Mouse (Mus musculus) intestine, embryonic 14.5 days (tissue): ENCODE results near the gene Rnf141. TPM values are rescaled to one million over a fixed set of nuclear protein-coding genes. Genes with fewer than 3 reads are reported as not detected.
A peak's percentile ranks its signal among the peaks of the same experiment; 100 is the strongest.

ENCODE experiments used
- ATAC-seq: fragments of 200-750 bp; cut with Nextera tagmentation; replicated peaks from 2 replicates; pipeline ENCODE4 v1.8.0; 2017; ENCODE audit warnings: low read depth, moderate number of reproducible peaks, moderate TSS enrichment, moderate library complexity; ENCODE audit not compliant: low FRiP score, low TSS enrichment
- DNase-seq: peaks from one replicate; pipeline ENCODE4 v3.0.0-alpha.2; 2018; ENCODE audit warnings: low spot score
- H3K27ac ChIP-seq: fragments of 300-500 bp; sonication (generic); 2 replicates; pipeline ENCODE4 v1.5.1; 2014; ENCODE audit warnings: low read depth, mild to moderate bottlenecking, control low read depth
- H3K27me3 ChIP-seq: fragments of 300-500 bp; sonication (generic); replicated peaks from 2 replicates; pipeline ENCODE4 v1.6.1; 2014; ENCODE audit warnings: low read length, control low read depth; ENCODE audit not compliant: control insufficient read depth, insufficient read depth
- H3K36me3 ChIP-seq: fragments of 300-500 bp; sonication (generic); 2 replicates; pipeline ENCODE4 v1.6.1; 2014; ENCODE audit warnings: low read length, control low read depth; ENCODE audit not compliant: control insufficient read depth, insufficient read depth
- H3K4me1 ChIP-seq: fragments of 300-500 bp; sonication (generic); replicated peaks from 2 replicates; pipeline ENCODE4 v1.6.1; 2014; ENCODE audit warnings: low read length, control low read depth, mixed read lengths; ENCODE audit not compliant: control insufficient read depth, insufficient read depth
- H3K4me2 ChIP-seq: fragments of 300-500 bp; sonication (generic); 2 replicates; pipeline ENCODE4 v1.6.1; 2014; ENCODE audit warnings: low read length
- H3K4me3 ChIP-seq: fragments of 300-500 bp; sonication (generic); 2 replicates; pipeline ENCODE4 v1.5.1; 2014; ENCODE audit warnings: low read depth, low read length, control low read depth, mixed read lengths
- H3K9ac ChIP-seq: fragments of 300-500 bp; sonication (generic); 2 replicates; pipeline ENCODE4 v1.6.1; 2014; ENCODE audit warnings: mild to moderate bottlenecking, low read length
- H3K9me3 ChIP-seq: fragments of 300-500 bp; sonication (generic); 2 replicates; pipeline ENCODE4 v1.6.1; 2016; ENCODE audit warnings: low read length, control low read depth; ENCODE audit not compliant: control insufficient read depth
- WGBS: fragments of 180-500 bp; shearing (Covaris S2); extraction: QIAGEN DNeasy Blood & Tissue Kit; methylation state at CpG from one replicate; pipeline ENCODE4 v1.1.7; 2014; 5-methylcytosine and 5-hydroxymethylcytosine counted together
- polyA plus RNA-seq: library from polyadenylated mRNA; unstranded; fragments of >200 nt; fragmentation: Nextera tagmentation; extraction: Ambion mirVana; gene quantifications from 2 replicates; pipeline ENCODE4 v1.2.1, GENCODE M21; 2014

Gene Rnf141
- polyA plus RNA-seq, 1 experiment from 2014 or later = 41.2 TPM

DNA sequence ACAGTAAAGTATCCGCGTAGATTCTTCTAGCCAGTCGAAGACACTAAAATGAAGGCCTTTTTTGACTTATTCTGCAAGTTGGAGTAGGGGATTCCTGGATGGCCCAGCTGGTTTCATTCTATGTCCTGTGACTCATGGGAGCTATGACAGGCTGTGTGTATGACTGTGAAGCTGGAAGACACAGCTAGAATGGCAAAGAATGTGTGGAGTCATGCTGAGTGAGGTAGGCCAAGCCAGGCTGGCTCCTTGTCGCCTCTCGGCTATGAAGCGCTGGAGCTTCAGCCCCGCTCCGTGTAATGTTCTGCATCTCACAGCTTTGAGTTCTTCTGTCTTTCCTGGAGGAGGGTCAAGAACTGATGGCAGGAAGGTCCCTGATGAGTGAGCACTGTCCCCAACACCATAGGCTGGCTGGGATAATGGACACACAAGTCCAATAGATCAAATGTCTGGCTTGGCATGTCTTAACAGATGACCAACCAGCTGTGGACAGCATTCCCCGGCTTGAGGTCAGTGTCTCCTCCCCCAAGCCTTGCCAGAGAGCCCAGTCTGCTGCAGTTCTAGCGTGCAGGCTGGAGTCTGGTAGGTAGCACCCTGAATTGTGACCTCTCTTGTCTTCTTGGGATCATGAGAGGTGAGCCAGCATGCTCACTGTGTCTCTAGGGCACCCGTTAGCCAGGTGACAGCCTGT is 46.4 kb downstream of the Rnf141 start:
- H3K27me3 ChIP-seq = no peaks in the 10 kb centered on the region
- H3K4me1 ChIP-seq = no peaks in the 10 kb centered on the region; the same call in 1 of the 2 replicates
- 79% methylated on average over 11 of the region's 11 CpGs for WGBS
- no peak overlapping the region for H3K4me3 ChIP-seq
- H3K36me3 ChIP-seq = no peaks in the 10 kb centered on the region
- ATAC-seq = no peak
- H3K9ac ChIP-seq = no peak overlapping the region
- H3K4me2 ChIP-seq = no peak overlapping the region
- no peak overlapping the region for H3K27ac ChIP-seq
- DNase-seq = no peak
- no peaks in the 10 kb centered on the region for H3K9me3 ChIP-seq

DNA sequence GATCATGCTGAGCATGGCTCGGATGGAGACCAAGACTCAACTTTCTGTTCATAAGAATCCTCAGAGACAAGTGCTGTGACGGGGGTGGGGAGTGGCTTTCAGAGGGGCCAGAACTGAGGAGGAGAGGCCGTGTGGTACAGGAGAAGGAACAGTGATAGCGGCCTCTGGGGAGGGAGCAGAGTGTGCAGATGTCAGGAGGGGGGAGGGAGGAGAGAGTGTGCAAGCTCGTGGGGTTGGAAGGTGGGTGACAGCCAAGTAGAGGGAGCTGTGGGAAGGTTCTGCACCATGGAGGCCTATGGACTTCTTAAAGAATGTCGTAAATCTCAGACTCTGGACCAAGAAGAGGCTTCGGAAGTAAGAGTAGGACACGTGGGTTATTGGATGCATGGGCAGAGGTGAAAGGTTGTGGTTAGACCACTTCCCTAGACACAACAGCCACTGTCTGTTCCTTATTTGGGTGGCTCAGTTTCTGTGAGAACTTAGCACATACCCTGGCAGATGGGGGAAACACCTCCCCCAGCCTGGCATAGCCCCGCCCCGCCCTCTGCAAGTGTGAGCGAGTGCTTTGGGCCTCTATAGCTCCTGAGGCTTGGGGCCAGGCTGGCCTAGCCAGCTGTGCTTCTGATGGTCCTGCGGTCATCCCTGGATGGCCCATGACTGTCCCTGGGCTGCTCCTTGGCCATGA is 47.7 kb downstream of the Rnf141 start:
- no peak overlapping the region for H3K4me2 ChIP-seq
- H3K4me1 ChIP-seq = no peaks in the 10 kb centered on the region; the same call in 1 of the 2 replicates
- ATAC-seq (no peak), DNase-seq (no peak)
- no peak overlapping the region for H3K9ac ChIP-seq
- H3K27me3 ChIP-seq = no peaks in the 10 kb centered on the region
- H3K27ac ChIP-seq = no peak overlapping the region
- WGBS = 69% methylated on average over 12 of the region's 12 CpGs
- H3K9me3 ChIP-seq = no peaks in the 10 kb centered on the region
- no peak overlapping the region for H3K4me3 ChIP-seq
- H3K36me3 ChIP-seq = no peaks in the 10 kb centered on the region

DNA sequence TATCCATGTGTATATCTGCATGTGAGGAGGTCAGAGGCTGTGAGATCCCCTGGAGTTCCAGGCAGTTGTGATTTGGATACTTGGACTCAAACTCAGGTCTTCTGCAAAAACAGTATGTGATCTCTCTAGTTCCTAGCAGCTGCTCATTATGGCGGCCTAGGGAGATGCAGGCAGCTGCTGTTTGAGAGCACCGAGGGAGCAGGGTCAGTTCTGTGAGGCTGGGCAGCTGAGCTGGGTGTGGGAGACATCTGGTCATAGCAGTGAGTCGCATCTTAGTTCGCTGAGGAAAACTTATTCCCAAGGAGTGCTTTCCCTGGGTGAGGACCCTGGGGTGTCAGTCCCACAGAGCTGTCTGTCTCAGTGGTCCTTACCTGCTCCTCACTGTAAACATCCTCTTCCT is 49.5 kb downstream of the Rnf141 start:
- no peaks in the 10 kb centered on the region; the same call in 1 of the 2 replicates for H3K4me1 ChIP-seq
- no peaks in the 10 kb centered on the region for H3K27me3 ChIP-seq
- ATAC-seq (no peak), DNase-seq (no peak)
- no peaks in the 10 kb centered on the region for H3K9me3 ChIP-seq
- no peak overlapping the region for H3K4me3 ChIP-seq
- no peaks in the 10 kb centered on the region for H3K36me3 ChIP-seq
- no peak overlapping the region for H3K9ac ChIP-seq
- no peak overlapping the region for H3K27ac ChIP-seq
- no peak overlapping the region for H3K4me2 ChIP-seq
- 65% methylated on average over 4 of the region's 4 CpGs for WGBS

DNA sequence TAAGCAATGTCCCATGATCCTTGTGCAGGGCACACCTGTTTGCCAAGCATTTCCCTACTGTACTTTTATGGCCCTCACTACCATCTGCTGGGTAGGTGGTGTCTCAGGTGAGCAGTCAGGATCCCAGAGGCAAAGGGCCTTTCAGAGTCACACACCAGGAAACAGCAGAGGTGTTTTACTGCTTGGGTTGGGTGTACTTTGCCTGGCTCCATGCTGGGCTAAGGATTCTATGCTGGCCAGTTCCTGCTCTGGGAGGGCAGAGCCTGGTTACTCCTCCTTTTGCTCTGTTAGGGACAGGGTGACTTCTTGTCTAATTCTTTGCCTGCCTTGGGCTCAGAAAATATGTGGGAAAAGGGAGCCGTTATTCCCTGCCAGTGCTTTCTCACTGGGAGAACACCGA is 51.4 kb downstream of the Rnf141 start:
- H3K9ac ChIP-seq = no peak overlapping the region
- H3K9me3 ChIP-seq = no peaks in the 10 kb centered on the region
- 80% methylated on average over 2 of the region's 2 CpGs for WGBS
- H3K4me1 ChIP-seq = no peaks in the 10 kb centered on the region; the same call in 1 of the 2 replicates
- H3K4me3 ChIP-seq = no peak overlapping the region
- no peaks in the 10 kb centered on the region for H3K27me3 ChIP-seq
- H3K36me3 ChIP-seq = no peaks in the 10 kb centered on the region
- ATAC-seq (peak; percentile 75), DNase-seq (no peak)
- no peak overlapping the region for H3K4me2 ChIP-seq
- H3K27ac ChIP-seq = no peak overlapping the region

DNA sequence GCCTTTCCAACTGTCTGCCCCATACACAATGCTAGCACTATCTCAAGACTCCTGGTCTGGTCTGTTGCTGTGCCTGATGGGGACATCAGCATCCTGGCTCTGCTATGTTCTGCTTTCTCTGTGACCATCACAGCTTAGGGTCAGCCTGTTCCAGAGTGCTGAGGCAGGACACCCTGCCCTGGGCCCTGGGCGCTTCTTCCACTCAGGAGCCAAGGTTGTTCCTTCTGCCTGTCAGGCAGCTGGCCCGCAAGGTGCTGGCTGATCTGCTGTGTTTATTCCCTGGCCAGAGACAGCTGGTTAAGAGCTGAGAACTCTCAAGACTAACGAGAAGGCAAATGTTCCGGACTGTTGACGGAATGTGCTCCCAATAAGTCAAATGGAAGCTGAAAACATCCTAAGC is 52.1 kb downstream of the Rnf141 start:
- H3K9ac ChIP-seq = no peak overlapping the region
- H3K27ac ChIP-seq = no peak overlapping the region
- H3K36me3 ChIP-seq = no peaks in the 10 kb centered on the region
- DNase-seq (no peak), ATAC-seq (no peak)
- H3K9me3 ChIP-seq = no peaks in the 10 kb centered on the region
- no peaks in the 10 kb centered on the region for H3K27me3 ChIP-seq
- H3K4me2 ChIP-seq = no peak overlapping the region
- no peaks in the 10 kb centered on the region; the same call in 1 of the 2 replicates for H3K4me1 ChIP-seq
- 65% methylated on average over 5 of the region's 5 CpGs for WGBS
- H3K4me3 ChIP-seq = no peak overlapping the region

DNA sequence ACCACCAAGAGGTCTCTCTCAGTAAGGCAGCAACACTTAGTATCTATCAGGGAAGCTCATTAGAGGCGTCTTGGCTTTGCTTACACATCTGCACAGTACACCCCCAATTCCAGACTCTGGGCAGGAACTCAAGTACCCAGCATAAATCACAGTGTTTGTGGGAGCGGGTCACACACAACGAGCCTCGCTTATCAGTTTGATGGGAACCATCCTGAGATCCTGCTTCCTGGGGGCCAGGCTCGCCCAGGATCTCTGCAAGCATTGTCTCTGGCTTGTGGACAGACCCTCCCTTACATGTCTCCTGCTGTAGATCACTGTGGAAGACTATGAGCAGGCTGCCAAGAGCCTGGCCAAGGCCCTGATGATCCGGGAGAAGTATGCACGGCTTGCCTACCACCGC is 53.4 kb downstream of the Rnf141 start:
- no peak for ATAC-seq

DNA sequence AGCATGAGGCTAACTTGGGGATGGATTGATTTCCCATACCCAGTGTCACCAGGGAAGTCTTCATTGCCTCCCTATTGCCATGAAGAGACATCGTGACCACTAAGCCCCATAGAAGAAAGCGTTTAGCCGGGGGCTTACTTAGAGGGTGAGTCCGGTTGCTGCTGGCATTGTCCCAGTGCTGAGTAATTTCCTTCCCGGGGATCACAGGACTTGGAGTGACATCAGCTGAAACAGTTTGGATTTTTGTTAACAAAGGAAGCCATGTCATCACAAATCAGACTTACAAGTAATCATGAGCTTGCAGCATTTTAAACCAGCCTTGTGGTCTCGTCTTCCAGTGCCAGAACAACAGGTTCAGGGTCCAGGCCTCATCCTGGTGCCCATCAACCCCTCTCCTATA is 56.9 kb downstream of the Rnf141 start:
- no peak overlapping the region for H3K4me2 ChIP-seq
- H3K4me1 ChIP-seq = peaks cover 10% of the 10 kb centered on the region
- no peak for DNase-seq
- no peaks in the 10 kb centered on the region for H3K27me3 ChIP-seq
- H3K9ac ChIP-seq = no peak overlapping the region
- H3K27ac ChIP-seq = no peak overlapping the region
- no peak for ATAC-seq
- no peaks in the 10 kb centered on the region for H3K9me3 ChIP-seq
- no peaks in the 10 kb centered on the region for H3K36me3 ChIP-seq
- no peak overlapping the region for H3K4me3 ChIP-seq
- 70% methylated on average over 6 of the region's 6 CpGs for WGBS

More for the DNA sequence above, 53.4 kb downstream of the Rnf141 start:
- no peak for DNase-seq
- Histone ChIP-seq H3K9ac (no peak overlapping the region), H3K36me3 (no peaks in the 10 kb centered on the region), H3K4me3 (no peak overlapping the region), H3K4me2 (no peak overlapping the region), H3K27ac (no peak overlapping the region), H3K9me3 (no peaks in the 10 kb centered on the region), H3K4me1 (no peaks in the 10 kb centered on the region; the same call in 1 of the 2 replicates), H3K27me3 (no peaks in the 10 kb centered on the region)
- WGBS = 42% methylated on average over 8 of the region's 8 CpGs

DNA sequence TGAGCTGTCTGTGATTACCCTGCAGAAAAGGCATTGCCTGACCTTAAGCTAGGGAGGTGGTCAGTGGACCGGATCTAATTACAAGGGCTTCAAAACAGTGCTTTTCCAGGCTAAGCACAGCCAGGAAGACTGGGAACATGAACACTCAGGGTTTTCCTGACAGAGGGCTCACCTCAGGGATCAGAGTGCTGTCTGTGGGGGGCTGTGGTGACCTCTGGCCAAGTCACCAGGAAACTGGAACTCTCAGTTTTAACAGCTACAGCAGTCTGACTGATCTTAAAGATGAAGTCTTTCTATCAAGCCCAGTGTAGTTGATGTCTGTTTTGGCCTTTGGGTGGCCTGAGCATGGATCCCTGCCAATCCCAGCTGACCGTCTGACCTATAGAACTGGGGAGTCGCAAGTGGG is 58.5 kb downstream of the Rnf141 start:
- Histone ChIP-seq H3K27me3 (no peaks in the 10 kb centered on the region), H3K9me3 (no peaks in the 10 kb centered on the region), H3K9ac (no peak overlapping the region), H3K4me2 (no peak overlapping the region), H3K4me3 (no peak overlapping the region), H3K27ac (no peak overlapping the region), H3K36me3 (no peaks in the 10 kb centered on the region), H3K4me1 (peaks cover 21% of the 10 kb centered on the region)
- WGBS = 62% methylated on average over 3 of the region's 3 CpGs
- DNase-seq (no peak), ATAC-seq (no peak)

DNA sequence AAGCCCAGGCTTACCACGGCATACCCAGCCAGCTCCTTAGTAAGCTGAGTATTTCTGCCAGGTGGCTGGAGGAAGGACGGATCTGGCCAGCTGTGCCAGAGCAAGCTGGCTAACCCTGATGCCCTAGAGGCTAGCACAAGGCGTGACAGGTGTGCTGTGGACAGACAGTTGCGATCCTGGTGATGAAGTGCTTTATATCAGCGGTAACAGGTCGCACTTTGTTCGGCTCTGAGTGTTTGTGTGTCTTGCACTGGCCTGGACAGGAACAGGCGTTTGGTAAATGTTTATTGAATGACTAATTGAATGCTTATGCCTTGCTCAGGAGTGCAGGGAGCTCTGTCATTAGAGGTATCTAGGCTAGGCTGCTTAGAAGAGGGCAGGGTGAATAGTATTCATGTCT is 59.3 kb downstream of the Rnf141 start:
- no peak for DNase-seq
- no peak for ATAC-seq

More for the DNA sequence above, 59.3 kb downstream of the Rnf141 start:
- Histone ChIP-seq H3K4me2 (no peak overlapping the region), H3K4me1 (peaks cover 21% of the 10 kb centered on the region), H3K9me3 (no peaks in the 10 kb centered on the region), H3K9ac (no peak overlapping the region), H3K27me3 (no peaks in the 10 kb centered on the region), H3K27ac (no peak overlapping the region), H3K4me3 (no peak overlapping the region), H3K36me3 (no peaks in the 10 kb centered on the region)
- 40% methylated on average over 8 of the region's 8 CpGs for WGBS
